In genomic region chr7:15975451-15975850, GRCm38 (mm10) we compare ENCODE assay signal across 10 mouse cellular contexts. TPM values are rescaled to one million over a fixed set of nuclear protein-coding genes. Genes with fewer than 3 reads are reported as not detected.
A peak's percentile ranks its signal among the peaks of the same experiment; 100 is the strongest.
DNase-seq lines count a peak whose midpoint lies in the region; ATAC-seq and TF ChIP-seq lines count a peak whose summit lies in the region.
"Had no signal": no experiment of that assay in that cellular context is flagged by ENCODE, and none has a peak within 500 bp of the region (broad histone marks: within the 10 kb centered on the region; RNA-seq: fewer than 3 reads in every experiment).

No protein-coding gene starts in this region.

- no peak overlapping the region for H3K27ac ChIP-seq in hindbrain, embryonic 16.5 days (ENCODE audit: low read depth, low read length)
- no peak overlapping the region for H3K27ac ChIP-seq in hindbrain, postnatal 0 days
- no peak overlapping the region for H3K27ac ChIP-seq in midbrain, embryonic 15.5 days
- no peak overlapping the region for H3K27ac ChIP-seq in midbrain, embryonic 10.5 days (replicated peaks)
- H3K27ac ChIP-seq: forebrain, embryonic 13.5 days; limb, embryonic 13.5 days had no signal

- TF ChIP-seq CTCF in hindbrain, postnatal 0 days (IDR thresholded peaks at IDR 0.05; ENCODE audit: low read depth), result no peak

- no peaks in the 10 kb centered on the region for H3K4me1 ChIP-seq in hindbrain, embryonic 16.5 days (ENCODE audit: control insufficient read depth, insufficient read depth, low read depth, low read length)
- H3K4me1 ChIP-seq in hindbrain, postnatal 0 days (ENCODE audit: insufficient read depth, low read length), result no peaks in the 10 kb centered on the region
- no peaks in the 10 kb centered on the region for H3K4me1 ChIP-seq in midbrain, embryonic 15.5 days
- 0 out of 2 replicates have a peak, but pooled peaks cover 5% of the 10 kb centered on the region for H3K4me1 ChIP-seq in midbrain, embryonic 10.5 days
- H3K4me1 ChIP-seq: forebrain, embryonic 13.5 days; limb, embryonic 13.5 days had no signal

- no peak overlapping the region for H3K4me2 ChIP-seq in hindbrain, embryonic 16.5 days (ENCODE audit: low read length)
- no peak overlapping the region for H3K4me2 ChIP-seq in hindbrain, postnatal 0 days (ENCODE audit: low read depth, low read length)
- no peak overlapping the region for H3K4me2 ChIP-seq in midbrain, embryonic 15.5 days
- H3K4me2 ChIP-seq: forebrain, embryonic 13.5 days; heart, embryonic 11.5 days; limb, embryonic 13.5 days had no signal

- H3K4me3 ChIP-seq in hindbrain, embryonic 16.5 days (ENCODE audit: low read length), result no peak overlapping the region
- no peak overlapping the region for H3K4me3 ChIP-seq in hindbrain, postnatal 0 days (ENCODE audit: low read length)
- H3K4me3 ChIP-seq in midbrain, embryonic 15.5 days, result no peak overlapping the region
- no peak overlapping the region for H3K4me3 ChIP-seq in midbrain, embryonic 10.5 days
- H3K4me3 ChIP-seq: forebrain, embryonic 13.5 days; limb, embryonic 13.5 days had no signal

- H3K9ac ChIP-seq in hindbrain, embryonic 16.5 days (ENCODE audit: low read depth, low read length), result no peak overlapping the region
- no peak overlapping the region for H3K9ac ChIP-seq in hindbrain, postnatal 0 days (replicated peaks; ENCODE audit: low read length)
- no peak overlapping the region for H3K9ac ChIP-seq in midbrain, embryonic 15.5 days
- H3K9ac ChIP-seq: forebrain, embryonic 13.5 days; limb, embryonic 13.5 days had no signal

- peak; percentile 60 for DNase-seq in cerebellum, adult 9-11 months
- no peak for DNase-seq in cerebellum, postnatal 4 days (ENCODE audit: low spot score in 2 of 2)
- DNase-seq in hindbrain, postnatal 0 days (ENCODE audit: low spot score), result no peak
- no peak for DNase-seq in midbrain, embryonic 10.5 days (ENCODE audit: low spot score)

- peaks cover 47% of the 10 kb centered on the region for H3K36me3 ChIP-seq in hindbrain, embryonic 16.5 days (ENCODE audit: control insufficient read depth, insufficient read depth, low read length)
- peaks cover 47% of the 10 kb centered on the region for H3K36me3 ChIP-seq in hindbrain, postnatal 0 days (ENCODE audit: insufficient read depth, low read length)
- peaks cover 27% of the 10 kb centered on the region for H3K36me3 ChIP-seq in midbrain, embryonic 15.5 days (replicated peaks)
- peaks cover 98% of the 10 kb centered on the region for H3K36me3 ChIP-seq in midbrain, embryonic 10.5 days

- H3K9me3 ChIP-seq in hindbrain, embryonic 16.5 days (ENCODE audit: control insufficient read depth, low read length), result no peaks in the 10 kb centered on the region
- H3K9me3 ChIP-seq in hindbrain, postnatal 0 days (ENCODE audit: low read length), result no peaks in the 10 kb centered on the region
- no peaks in the 10 kb centered on the region for H3K9me3 ChIP-seq in midbrain, embryonic 15.5 days
- H3K9me3 ChIP-seq in midbrain, embryonic 10.5 days (replicated peaks), result peaks cover 10% of the 10 kb centered on the region; the same call in 1 of the 2 replicates
- H3K9me3 ChIP-seq: forebrain, embryonic 13.5 days; limb, embryonic 13.5 days had no signal

- no peaks in the 10 kb centered on the region for H3K27me3 ChIP-seq in hindbrain, embryonic 16.5 days (replicated peaks; ENCODE audit: control insufficient read depth, insufficient read depth, low read length)
- no peaks in the 10 kb centered on the region for H3K27me3 ChIP-seq in hindbrain, postnatal 0 days (ENCODE audit: insufficient read depth, low read length)
- H3K27me3 ChIP-seq in midbrain, embryonic 15.5 days (replicated peaks), result no peaks in the 10 kb centered on the region
- no peaks in the 10 kb centered on the region for H3K27me3 ChIP-seq in midbrain, embryonic 10.5 days (ENCODE audit: low read depth, poor library complexity, severe bottlenecking)
- H3K27me3 ChIP-seq: forebrain, embryonic 13.5 days; limb, embryonic 13.5 days had no signal

- ATAC-seq in hindbrain, embryonic 16.5 days, result peak; percentile 23; the same call in 1 of the 2 replicates
- no peak for ATAC-seq in hindbrain, postnatal 0 days
- 0 out of 2 replicates have a peak, but pooled peaks have one; percentile 16 for ATAC-seq in midbrain, embryonic 15.5 days (replicated peaks)
- peak; percentile 29; the same call in 1 of the 2 replicates for ATAC-seq in erythroblast, adult 5-6 weeks (replicated peaks; ENCODE audit: low FRiP score, poor library complexity, severe bottlenecking)
- ATAC-seq: forebrain, embryonic 13.5 days had no signal

- WGBS in hindbrain, embryonic 16.5 days, result 96% methylated on average over 10 of the region's 10 CpGs
- 95% methylated on average over 10 of the region's 10 CpGs for WGBS in hindbrain, postnatal 0 days
- WGBS in midbrain, embryonic 15.5 days, result 90% methylated on average over 10 of the region's 10 CpGs
- WGBS in midbrain, embryonic 10.5 days, result 94% methylated on average over 10 of the region's 10 CpGs

RNA-seq across cellular contexts. Expression of gene Ehd2, which starts 8.1 kb away (rescaled TPM):
- polyA plus RNA-seq in hindbrain, embryonic 16.5 days (2015; fragmentation: Nextera tagmentation; extraction: Ambion mirVana), result 5.6 and 9.5 TPM in 2 replicates
- total RNA-seq in hindbrain, postnatal 0 days (2014; rRNA removed), result 5.0 and 9.5 TPM in 2 replicates
- 4.4 and 5.3 TPM in 2 replicates for polyA plus RNA-seq in hindbrain, postnatal 0 days (2015; fragmentation: Nextera tagmentation; extraction: Ambion mirVana)
- 4.6 and 5.8 TPM in 2 replicates for polyA plus RNA-seq in midbrain, embryonic 15.5 days (2015; fragmentation: Nextera tagmentation; extraction: Ambion mirVana)
- 12.5 and 13.6 TPM in 2 replicates for polyA plus RNA-seq in midbrain, embryonic 10.5 days (2016; fragmentation: Nextera tagmentation; extraction: Ambion mirVana)
- total RNA-seq in erythroblast, adult 5-6 weeks (2015; ENCODE audit: low replicate concordance), result 0.21 and 0.58 TPM in 2 replicates
- total RNA-seq in erythroblast, adult 5-6 weeks (2017; ENCODE audit: low replicate concordance), result 0.09 and 0.14 TPM in 2 replicates

RNA-seq across cellular contexts. Expression of gene Nop53, which starts 29.6 kb away (rescaled TPM):
- 104 and 111 TPM in 2 replicates for polyA plus RNA-seq in hindbrain, embryonic 16.5 days (2015; fragmentation: Nextera tagmentation; extraction: Ambion mirVana)
- total RNA-seq in hindbrain, postnatal 0 days (2014; rRNA removed), result 76.5 and 82.1 TPM in 2 replicates
- polyA plus RNA-seq in hindbrain, postnatal 0 days (2015; fragmentation: Nextera tagmentation; extraction: Ambion mirVana), result 124 and 127 TPM in 2 replicates
- 114 and 126 TPM in 2 replicates for polyA plus RNA-seq in midbrain, embryonic 15.5 days (2015; fragmentation: Nextera tagmentation; extraction: Ambion mirVana)
- 181 and 183 TPM in 2 replicates for polyA plus RNA-seq in midbrain, embryonic 10.5 days (2016; fragmentation: Nextera tagmentation; extraction: Ambion mirVana)
- 14.6 and 17.3 TPM in 2 replicates for total RNA-seq in erythroblast, adult 5-6 weeks (2015; ENCODE audit: low replicate concordance)
- total RNA-seq in erythroblast, adult 5-6 weeks (2017; ENCODE audit: low replicate concordance), result 60.2 and 75.8 TPM in 2 replicates

RNA-seq across cellular contexts. Expression of gene Selenow, which starts 53.2 kb away (rescaled TPM):
- 1,540 and 1,671 TPM in 2 replicates for polyA plus RNA-seq in hindbrain, embryonic 16.5 days (2015; fragmentation: Nextera tagmentation; extraction: Ambion mirVana)
- total RNA-seq in hindbrain, postnatal 0 days (2014; rRNA removed), result 501 and 566 TPM in 2 replicates
- 1,894 and 2,002 TPM in 2 replicates for polyA plus RNA-seq in hindbrain, postnatal 0 days (2015; fragmentation: Nextera tagmentation; extraction: Ambion mirVana)
- 1,365 and 1,414 TPM in 2 replicates for polyA plus RNA-seq in midbrain, embryonic 15.5 days (2015; fragmentation: Nextera tagmentation; extraction: Ambion mirVana)
- polyA plus RNA-seq in midbrain, embryonic 10.5 days (2016; fragmentation: Nextera tagmentation; extraction: Ambion mirVana), result 864 and 990 TPM in 2 replicates
- total RNA-seq in erythroblast, adult 5-6 weeks (2015; ENCODE audit: low replicate concordance), result 36.8 and 50.1 TPM in 2 replicates
- 7.5 and 11.2 TPM in 2 replicates for total RNA-seq in erythroblast, adult 5-6 weeks (2017; ENCODE audit: low replicate concordance)
